Mouse (Mus musculus) R1 (cell line): ENCODE measurements at regions not wholly inside any gene's neighbourhood (a gene's known extent, or its start where the extent isn't known, plus 50 kb on each side); places are given as distances from the start of the nearest gene placed in this dataset.

Source experiments
- DNase-seq: peaks from one replicate; pipeline ENCODE4 v3.0.0-alpha.2; 2018; ENCODE audit warnings: low read depth, low spot score

DNA sequence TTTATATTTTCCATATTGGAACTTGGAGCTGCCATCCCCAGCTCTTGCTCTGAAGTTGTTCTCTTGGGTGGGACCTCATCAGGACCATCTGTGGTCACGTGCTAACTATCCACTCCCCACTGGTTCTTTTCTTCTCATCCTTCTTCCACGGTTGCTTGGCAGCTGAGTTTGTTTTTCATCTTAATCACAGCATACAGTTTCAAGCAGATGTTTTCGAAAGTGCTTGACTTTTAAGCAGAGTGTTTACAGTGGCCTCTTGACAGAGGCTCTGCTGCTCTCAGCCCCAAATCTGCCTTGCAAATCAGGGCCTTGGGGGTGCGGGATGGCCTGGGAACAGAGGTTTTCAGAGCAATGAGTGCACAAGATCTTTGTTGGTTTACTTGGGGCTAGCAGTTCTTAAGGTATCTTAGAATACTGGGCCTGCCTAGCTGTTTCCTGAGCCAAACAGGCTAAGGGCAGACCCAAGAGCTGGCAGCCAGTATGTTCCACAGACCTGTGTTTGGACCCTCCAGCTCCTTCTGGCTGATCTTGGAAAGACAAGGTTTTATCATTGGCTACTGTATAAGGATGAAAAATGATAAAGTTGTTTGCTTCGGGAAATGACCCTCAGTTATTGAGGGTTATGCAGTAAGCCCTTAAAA is 113.0 kb upstream of the Sash1 start:
- DNase-seq, result no peak

DNA sequence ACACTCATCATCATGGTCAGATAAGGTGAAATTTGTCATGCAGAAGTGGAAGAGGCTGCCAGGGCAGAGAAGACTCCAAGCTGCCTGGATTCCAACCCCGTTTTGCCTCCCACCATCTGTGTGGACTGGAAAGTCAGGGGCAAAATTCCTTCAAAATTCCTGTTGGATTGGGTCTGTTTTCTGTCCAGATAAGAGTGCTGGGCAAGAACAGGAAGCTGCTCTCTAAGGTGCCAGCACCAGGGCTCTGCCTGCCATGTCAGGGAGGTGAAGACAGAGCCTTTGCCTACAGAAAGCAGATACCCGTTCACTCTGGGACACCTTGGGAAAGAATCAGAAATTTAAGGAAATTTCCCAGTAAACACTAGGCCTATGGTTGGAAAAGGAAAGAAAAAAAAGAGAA is 112.5 kb upstream of the Sash1 start:
- DNase-seq, result no peak

DNA sequence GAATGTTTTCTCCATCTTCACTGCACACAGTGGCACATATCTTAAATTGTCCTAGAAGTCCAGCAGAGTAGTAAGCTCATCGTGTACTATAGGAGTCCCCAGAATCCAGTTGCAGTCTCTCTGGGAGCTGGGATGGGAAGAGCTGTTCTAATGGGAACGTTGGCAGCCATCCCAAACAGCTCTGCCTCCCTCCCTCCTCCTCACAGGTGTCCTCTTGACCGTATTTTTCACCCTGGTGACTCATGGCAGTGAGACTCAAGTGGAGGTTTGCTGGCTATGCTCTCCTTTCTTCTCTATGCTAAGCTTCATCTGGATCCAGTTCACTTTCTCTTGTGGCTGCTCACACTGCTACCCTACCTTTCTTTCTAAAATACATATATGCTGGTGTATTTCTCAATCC is 109.2 kb upstream of the Sash1 start:
- no peak for DNase-seq

DNA sequence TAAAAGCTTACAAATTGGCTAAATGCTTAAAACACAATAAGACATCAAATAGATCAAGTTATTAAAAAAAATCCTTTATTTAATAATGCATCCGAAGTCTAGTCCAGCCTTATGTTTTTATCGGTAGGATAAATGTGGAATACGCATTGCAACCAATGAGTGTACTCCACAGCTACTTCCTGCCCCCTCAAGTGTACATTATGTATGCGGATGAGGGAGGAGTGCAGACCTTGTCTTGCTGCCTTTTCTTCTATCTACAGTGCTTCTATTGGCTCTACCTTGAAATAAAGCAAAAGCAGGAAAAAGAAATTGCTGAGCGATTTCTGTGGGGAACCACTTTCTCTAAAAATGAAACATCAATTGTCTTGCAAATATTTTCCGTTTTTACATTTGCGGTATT is 100.5 kb upstream of the Sash1 start:
- no peak for DNase-seq

DNA sequence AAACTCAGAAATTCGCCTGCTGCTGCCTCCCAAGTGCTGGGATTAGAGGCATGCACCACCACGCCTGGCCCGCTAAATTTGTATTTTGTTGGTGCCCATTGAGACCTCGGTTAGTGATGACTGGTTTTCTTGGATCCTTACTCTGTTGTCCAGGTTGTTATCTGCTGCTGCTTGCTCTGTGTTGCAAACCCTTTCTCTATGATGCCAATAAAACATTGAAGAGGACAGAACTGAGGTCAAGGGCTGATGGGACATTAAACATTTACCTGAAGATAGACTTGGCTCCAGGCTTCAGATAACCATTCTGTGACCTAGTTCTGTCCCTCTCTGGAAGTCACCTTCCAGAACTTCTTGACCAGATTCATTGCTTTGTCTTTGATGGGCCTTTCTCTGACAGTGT is 97.5 kb upstream of the Sash1 start:
- DNase-seq, result no peak

DNA sequence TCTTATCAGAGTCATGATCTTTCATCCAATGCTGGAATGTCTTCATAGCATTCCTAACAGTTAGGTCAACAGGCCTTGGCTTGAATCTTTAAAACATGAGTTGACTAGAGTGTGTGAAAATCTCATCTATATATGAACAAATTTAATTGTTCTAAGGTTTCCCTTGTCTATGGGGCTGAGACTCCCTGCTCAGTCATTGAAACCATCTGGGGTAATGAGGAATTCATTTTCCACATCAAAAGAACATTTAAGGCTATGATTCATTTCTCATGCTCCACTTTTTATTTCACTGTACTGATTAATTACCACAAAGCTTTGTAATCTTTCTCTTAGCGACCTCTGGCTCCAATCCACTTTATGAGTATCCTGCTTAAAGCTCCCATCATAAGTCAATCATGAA is 94.7 kb upstream of the Sash1 start:
- DNase-seq, result no peak

DNA sequence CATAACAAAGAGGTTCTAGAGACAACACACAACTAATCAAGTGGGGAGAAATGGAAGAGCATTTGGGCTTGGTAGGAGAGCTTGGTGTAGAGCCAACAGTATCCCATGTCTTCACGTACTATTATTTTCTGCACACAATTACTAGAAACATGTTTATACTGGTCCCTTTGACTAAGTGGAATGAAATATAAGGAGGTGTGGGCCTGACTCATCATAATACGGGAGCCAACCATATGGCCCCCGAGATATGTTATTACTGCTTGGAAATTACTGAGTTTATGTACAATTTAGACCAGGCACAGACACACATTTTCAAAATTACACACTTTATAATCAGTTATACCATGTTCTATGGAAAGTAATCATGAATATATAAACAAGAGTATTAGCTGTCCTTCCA is 92.7 kb upstream of the Sash1 start:
- no peak for DNase-seq

DNA sequence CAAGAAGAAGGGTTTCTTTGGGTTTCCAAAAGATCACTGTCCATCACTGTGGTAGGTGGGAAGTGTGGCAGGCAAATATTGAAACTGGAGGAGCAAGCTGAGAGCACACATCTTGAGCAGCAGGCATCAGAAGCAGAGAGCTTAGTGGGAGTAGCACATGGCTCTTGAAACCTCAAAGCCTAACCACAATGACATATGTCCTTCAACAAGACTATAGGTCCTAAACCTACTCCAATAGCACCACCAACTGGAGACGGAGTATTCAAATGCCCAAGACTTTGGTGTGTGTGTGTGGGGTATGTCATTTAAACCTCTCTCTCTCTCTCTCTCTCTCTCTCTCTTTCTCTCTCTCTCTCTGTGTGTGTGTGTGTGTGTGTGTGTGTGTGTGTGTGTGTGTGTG is 88.1 kb upstream of the Sash1 start:
- DNase-seq, result peak; percentile 14

DNA sequence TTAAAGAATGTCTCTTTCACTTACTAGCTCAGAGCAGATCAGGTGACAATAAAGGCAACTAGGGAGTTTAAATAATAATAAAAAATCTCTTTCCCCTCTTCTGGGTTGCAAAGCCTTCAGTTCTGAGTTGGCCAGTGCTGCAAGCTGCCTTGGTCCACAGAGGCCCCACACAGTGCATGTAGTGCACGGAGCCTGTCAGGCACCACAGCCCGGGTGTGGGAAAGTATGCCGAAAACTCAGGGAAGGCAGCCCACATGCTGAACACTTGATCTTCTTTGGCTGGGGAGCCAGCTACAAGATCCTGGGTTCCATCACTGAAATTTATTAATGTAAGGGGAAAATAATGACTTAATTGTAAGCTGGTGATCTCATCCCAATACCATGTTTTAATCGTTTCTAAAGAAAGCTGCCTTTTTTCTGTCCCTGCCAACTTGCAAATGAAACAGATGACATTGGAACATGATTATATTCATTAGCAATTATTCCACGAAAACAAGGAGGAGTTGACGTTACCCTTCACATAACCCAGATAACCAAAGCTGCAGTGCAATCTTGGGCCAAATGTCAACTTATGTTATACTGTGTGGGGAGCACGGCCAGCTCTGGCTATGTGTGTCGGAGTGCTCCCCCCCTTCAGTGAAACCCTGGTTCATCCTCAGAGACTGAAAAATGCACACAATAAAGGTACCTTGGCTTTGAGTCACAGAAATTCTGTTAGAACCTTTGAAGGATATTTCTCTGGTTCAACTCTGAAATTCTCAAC is 87.1 kb upstream of the Sash1 start:
- DNase-seq, result no peak

DNA sequence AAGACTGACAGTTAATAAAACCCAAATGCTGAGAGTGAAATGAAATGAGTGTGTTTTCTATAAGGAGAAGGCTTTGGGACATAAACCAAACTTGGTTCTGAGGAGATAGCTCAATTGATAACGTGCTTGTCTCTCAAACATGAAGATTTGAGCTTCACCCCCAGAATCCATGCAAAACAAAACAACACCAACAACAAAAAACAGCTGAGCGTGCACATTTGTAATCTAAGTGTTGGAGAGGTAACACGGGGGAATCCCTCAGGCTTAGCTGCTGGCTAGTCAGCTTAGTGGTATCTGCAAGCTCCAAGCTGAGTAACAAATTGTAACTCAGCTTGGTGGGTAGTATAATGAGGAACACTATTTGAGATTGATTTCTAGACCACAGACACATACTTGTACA is 84.9 kb upstream of the Sash1 start:
- no peak for DNase-seq

DNA sequence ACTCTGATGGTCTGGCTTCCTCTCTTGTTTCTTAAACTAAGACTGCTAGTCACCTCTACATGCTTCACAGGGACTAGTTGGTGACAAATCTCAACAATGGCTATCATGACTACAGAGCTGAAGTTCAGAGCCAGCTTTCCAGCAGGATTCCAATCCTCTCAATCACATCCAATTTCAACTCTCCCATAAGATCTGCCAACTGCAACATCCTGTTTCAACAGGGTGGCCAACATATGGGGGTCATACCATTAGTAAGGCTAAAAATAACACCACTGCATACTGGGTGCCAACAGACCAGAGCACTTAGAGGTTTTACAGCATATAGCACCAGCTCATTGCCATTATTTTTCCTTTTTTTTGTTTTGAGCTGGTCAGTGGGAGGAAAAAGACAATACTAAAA is 83.7 kb upstream of the Sash1 start:
- DNase-seq, result no peak

DNA sequence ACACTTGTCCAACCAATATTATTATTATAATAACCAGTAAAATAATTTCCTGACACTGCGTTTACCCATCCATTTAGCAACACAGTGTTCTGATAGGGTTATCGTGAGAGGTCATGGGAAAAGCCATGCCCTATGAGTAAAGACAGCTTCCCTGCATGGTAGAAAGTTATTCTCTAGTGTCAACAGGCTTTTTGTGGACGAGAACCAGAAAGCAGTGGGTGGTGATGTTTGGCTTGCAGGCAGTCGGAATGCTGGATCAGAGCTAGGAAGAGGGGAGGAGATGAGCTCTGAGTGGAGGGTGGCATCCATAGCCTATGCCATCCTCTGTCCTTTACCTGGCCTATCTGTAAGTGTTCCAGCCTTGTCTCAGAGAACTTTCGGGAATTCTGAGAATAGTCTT is 83.1 kb upstream of the Sash1 start:
- no peak for DNase-seq

DNA sequence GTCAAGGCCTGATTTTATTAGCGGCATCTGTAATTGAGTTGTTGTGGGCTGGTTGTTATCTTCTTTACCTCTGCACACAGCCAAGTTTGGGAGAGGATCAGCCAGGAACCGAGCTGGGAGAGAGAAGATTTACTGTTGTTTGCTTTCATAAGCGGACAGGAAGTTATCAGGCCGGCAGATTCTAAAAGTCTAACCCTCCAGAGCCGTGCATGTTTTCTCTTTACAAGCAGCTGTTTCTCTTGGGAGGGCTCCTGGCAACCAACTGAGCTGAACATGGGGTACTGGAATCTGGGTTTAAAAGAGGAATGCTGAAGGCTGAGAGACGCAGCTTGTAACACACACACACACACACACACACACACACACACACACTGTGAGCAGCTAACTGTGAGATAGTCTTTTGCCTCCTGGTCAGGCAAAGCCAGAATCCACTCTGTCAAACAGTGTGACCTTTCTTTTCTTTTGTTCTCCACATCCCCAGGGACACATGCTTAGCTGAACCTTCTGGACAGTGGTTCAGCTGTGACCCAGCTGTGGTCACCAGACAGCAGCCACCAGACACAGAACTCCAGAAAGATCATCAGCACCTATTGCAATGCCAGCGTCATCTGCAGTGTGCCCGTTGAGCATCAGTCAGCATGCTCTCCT is 82.5 kb upstream of the Sash1 start:
- no peak for DNase-seq

DNA sequence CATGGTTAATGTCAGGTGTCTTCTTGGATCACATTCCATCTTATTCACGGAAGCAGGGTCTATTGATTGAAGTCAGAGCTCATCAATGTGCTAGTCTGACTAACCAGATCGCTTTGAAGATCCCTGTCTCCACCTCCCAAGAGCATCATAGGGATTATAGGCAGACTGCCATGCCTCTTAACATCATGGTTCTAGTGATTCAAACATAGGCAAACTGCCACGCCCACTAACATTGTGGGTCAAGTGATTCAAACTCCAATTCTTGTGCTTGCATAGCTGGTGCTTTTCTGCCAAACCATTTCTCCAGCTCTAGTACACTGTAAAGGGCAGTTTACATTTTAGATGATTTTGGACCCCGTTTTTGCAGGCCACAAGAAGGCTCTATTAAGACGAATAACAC is 77.1 kb upstream of the Sash1 start:
- DNase-seq, result no peak

DNA sequence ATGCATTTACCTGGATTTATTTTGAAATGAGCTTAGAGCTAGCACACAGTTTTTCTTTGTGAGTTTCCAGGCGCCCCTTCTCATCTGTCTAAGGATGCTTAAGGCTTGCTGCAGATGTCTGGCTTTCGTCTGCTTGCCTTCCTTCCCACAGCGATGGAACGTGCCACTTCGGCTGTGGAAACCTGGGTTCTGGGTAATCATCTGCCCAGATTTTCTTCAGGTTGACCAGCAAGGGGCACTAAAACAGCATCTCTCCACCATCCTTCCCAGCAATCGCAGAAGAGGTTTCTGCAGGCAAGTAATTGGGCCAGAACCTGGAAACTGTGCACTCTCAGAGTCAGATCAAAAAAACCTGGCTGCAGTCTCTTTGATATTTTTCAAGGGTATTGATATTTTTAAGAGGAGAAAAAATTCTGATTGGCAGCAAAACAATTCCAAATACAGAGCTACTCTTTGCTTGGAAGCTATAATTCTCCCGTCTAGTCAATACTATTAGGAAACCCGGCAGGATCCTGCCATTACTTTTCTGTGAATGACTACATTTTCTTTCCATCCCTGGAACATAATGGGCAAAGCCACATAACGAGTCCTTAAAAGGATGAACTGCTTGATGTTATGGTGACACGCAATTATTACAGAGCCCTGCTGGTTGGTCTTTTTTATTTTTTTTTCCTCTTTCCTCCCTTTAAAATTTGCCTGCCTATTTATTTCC is 75.2 kb upstream of the Sash1 start:
- no peak for DNase-seq

DNA sequence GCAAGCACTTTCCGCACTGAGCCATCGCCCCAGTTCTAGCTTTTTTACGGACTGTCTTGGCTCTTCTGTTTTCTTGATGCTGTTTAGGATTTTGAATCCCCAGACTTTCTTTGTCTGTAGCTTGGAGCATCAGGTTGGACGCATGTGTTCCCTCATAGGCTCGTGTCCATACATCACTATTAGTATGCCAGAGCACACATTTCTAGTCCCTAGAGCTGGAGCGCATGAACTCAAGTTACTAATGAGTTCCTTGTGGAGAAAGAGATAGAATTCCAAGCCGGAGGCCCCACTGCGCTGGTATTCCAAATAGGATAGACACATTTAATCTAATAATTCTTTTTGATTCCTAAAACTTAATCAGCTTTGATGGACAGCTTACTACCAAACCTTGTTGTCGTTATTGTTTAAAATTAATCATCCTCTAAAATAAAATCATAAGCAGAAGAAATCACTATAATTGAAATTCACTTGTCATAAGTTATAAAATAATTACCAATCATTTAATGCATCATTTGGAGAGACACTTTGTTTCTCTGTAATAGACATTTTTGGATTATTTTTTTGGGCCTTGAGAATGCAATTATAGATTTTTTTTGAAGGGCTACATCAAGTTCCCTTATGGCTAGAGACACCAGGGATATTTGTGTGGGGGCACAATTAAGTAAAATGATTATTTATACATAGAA is 74.5 kb upstream of the Sash1 start:
- DNase-seq, result no peak

DNA sequence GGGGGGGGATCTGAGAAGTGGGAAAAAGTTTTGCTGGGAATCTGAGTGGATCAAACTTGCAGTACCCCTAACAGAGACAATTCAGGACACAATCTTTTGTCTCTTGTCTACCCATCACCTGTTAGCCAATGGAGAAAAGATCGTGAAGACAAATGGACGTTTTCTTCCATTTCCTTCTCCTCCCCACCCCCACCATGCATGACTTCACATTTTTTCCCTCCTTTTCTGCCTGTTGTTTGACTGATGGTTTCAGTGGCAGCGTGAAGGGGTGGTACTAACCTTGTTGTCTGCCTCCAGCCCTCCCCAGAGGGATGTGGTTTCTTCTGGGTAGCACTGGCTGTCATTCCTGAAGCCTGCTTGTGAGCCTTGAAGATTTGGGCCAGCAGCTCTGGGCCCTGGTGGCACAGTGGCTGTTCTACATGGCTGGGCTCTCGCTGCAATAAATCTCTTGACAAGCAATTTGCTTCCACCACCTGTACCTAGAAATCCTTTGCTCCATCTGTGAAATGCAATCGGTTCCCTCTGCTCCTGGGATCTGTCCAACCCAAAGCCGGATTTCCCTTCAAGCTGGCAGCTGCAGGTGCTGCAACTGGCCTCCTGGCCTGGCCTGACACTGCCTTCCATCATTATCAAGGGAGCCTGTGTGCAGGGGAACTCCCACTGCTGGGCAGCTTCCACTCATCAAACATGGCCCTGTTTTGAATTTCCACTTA is 69.8 kb upstream of the Sash1 start:
- DNase-seq, result no peak

DNA sequence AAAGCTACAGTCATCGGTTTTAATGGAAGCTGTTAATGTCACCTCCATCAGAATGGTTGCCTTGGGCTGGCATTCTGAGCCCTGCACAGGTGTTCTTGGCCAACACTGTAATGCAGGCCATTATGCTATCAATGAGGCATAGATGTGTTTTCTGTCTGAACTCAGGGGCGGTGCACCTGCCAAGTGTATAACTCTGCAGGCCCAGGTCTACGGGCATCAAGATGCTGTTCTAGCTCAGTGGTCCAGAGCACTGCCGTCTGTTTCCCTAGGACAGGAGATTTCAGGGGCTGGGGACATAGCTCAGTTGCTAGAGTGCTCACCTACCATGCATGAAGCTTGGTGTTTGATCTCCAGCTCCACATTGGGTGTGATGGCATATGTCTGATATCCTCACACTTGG is 68.1 kb upstream of the Sash1 start:
- no peak for DNase-seq

DNA sequence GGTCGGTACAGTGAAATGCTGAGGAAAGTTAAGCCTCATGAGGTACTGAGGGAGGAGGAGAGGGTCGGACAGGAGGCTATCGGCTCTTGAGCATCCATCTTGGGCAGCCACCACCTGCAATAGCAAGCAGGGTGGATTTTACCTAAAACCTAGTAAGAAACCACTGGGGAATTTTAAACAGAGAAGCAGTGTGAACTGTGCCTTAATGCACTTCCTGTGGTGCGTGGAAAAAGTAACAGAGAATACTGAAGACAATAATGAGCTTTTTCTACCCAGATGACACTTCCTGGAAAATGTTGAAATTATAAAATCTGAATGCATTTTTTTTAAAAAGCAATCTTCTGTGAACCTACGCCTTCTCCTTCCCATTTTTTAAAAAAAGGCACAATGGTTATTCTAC is 67.1 kb upstream of the Sash1 start:
- DNase-seq, result no peak

DNA sequence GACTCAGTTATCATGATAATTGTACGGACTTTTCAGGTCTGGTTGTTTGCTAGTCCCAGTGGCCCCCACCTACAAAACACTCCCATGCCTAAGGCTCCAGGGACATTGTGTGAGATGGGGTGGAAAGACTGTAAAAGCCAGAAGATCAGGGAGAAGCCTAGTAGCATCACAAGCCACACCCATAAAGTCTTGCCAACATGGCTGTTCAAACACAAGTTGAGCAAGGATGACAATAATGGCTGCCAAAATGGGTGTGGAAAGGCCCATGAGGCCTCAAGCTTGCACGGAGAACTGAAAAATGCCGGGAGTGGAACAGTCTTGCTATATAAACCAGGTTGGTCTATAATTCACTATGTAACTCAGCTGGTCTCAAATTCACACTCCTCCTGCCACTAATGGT is 66.1 kb upstream of the Sash1 start:
- no peak for DNase-seq

DNA sequence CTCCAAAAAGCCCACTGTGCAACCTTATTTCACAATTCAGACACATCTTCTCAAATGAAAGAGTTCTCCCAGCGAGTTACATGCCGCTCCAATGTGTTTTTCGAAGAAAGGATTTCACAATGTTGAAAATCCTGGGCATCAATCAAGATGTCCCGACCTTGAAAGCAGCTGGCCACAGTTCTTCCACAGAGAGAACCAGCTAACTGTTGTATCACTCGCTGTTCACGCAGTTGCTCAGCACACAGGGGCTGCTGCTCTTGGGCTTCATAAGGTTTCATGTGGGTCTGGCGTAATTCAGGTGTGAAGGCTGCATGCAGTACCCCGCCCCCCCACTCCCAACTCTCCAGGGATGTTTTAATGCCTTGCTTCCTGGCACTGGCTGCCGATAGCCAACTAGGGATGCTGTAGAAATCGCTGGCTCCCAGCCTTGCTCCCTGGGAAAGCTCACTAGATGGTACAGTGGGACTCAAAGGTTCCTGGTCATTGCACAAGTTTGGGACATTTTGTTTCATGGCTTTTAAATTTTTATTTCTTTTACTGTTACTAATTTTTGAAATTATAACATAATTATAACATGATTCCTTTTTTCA is 65.5 kb upstream of the Sash1 start:
- DNase-seq, result no peak
